Comparison of ENCODE assay signal across 19 mouse cellular contexts in genomic region chr7:74703533-74703932, GRCm38 (mm10).
A peak's percentile ranks its signal among the peaks of the same experiment; 100 is the strongest.
DNase-seq lines count a peak whose midpoint lies in the region; ATAC-seq and TF ChIP-seq lines count a peak whose summit lies in the region.
"Had no signal": no experiment of that assay in that cellular context is flagged by ENCODE, and none has a peak within 500 bp of the region (broad histone marks: within the 10 kb centered on the region; RNA-seq: fewer than 3 reads in every experiment).

No protein-coding gene starts in this region.

- no peak overlapping the region for H3K4me2 ChIP-seq in hindbrain, postnatal 0 days (ENCODE audit: low read depth, low read length)
- H3K4me2 ChIP-seq in hindbrain, embryonic 13.5 days, result no peak overlapping the region
- no peak overlapping the region for H3K4me2 ChIP-seq in lung, postnatal 0 days (replicated peaks; ENCODE audit: low read depth, low read length)
- H3K4me2 ChIP-seq: embryonic facial prominence, embryonic 15.5 days; hindbrain, embryonic 15.5 days; limb, embryonic 15.5 days had no signal

- TF ChIP-seq CTCF in hindbrain, postnatal 0 days (IDR thresholded peaks at IDR 0.05; ENCODE audit: low read depth), result peak; percentile 24; the same call in 1 of the 2 replicates
- TF ChIP-seq CTCF in lung, postnatal 0 days (IDR thresholded peaks at IDR 0.05), result peak; percentile 54

- no peaks in the 10 kb centered on the region for H3K4me1 ChIP-seq in hindbrain, postnatal 0 days (ENCODE audit: insufficient read depth, low read length)
- H3K4me1 ChIP-seq in hindbrain, embryonic 13.5 days (replicated peaks), result peaks cover 3% of the 10 kb centered on the region; the same call in 1 of the 2 replicates
- H3K4me1 ChIP-seq in lung, postnatal 0 days (ENCODE audit: insufficient read depth, low read depth, low read length), result no peaks in the 10 kb centered on the region
- H3K4me1 ChIP-seq: embryonic facial prominence, embryonic 15.5 days; limb, embryonic 15.5 days had no signal

- no peak for ATAC-seq in hindbrain, postnatal 0 days
- no peak for ATAC-seq in hindbrain, embryonic 13.5 days (ENCODE audit: low FRiP score)
- ATAC-seq in lung, postnatal 0 days, result no peak

- no peak for DNase-seq in hindbrain, postnatal 0 days (ENCODE audit: low spot score)
- no peak for DNase-seq in lung, postnatal 0 days (ENCODE audit: low spot score)
- no peak for DNase-seq in lung, postnatal 10 days
- peak; percentile 8 for DNase-seq in R1 (ENCODE audit: low read depth, low spot score)
- DNase-seq in adrenal gland, adult 2 months, result no peak
- DNase-seq in adrenal gland, postnatal 10 days, result no peak
- DNase-seq: B cell, adult 2 months; cerebellum, adult 8-10 months; heart, adult 18-20 months; heart, postnatal 14 days; layer of hippocampus, adult 9-11 months; lung, postnatal 14 days; right cerebral cortex, adult 18-20 months; spleen, adult 18-20 months; thymus, postnatal 25 days had no signal

- no peaks in the 10 kb centered on the region for H3K36me3 ChIP-seq in hindbrain, postnatal 0 days (ENCODE audit: insufficient read depth, low read length)
- no peaks in the 10 kb centered on the region for H3K36me3 ChIP-seq in hindbrain, embryonic 13.5 days
- H3K36me3 ChIP-seq in lung, postnatal 0 days (ENCODE audit: insufficient read depth, low read length), result no peaks in the 10 kb centered on the region
- H3K36me3 ChIP-seq: embryonic facial prominence, embryonic 15.5 days; hindbrain, embryonic 15.5 days; limb, embryonic 15.5 days had no signal

- H3K9ac ChIP-seq in hindbrain, postnatal 0 days (replicated peaks; ENCODE audit: low read length), result no peak overlapping the region
- H3K9ac ChIP-seq in hindbrain, embryonic 13.5 days, result no peak overlapping the region
- H3K9ac ChIP-seq in lung, postnatal 0 days (replicated peaks; ENCODE audit: low read depth), result no peak overlapping the region
- H3K9ac ChIP-seq: embryonic facial prominence, embryonic 15.5 days; hindbrain, embryonic 15.5 days; limb, embryonic 15.5 days had no signal

- H3K27ac ChIP-seq in hindbrain, postnatal 0 days, result no peak overlapping the region
- no peak overlapping the region for H3K27ac ChIP-seq in hindbrain, embryonic 13.5 days
- no peak overlapping the region for H3K27ac ChIP-seq in lung, postnatal 0 days (ENCODE audit: low read length)
- H3K27ac ChIP-seq: embryonic facial prominence, embryonic 15.5 days; hindbrain, embryonic 15.5 days; limb, embryonic 15.5 days had no signal

- WGBS in hindbrain, postnatal 0 days, result 81% methylated on average over 4 of the region's 4 CpGs
- WGBS in hindbrain, embryonic 13.5 days, result 78% methylated on average over 4 of the region's 4 CpGs
- 67% methylated on average over 4 of the region's 4 CpGs for WGBS in lung, postnatal 0 days

- no peaks in the 10 kb centered on the region for H3K9me3 ChIP-seq in hindbrain, postnatal 0 days (ENCODE audit: low read length)
- no peaks in the 10 kb centered on the region for H3K9me3 ChIP-seq in hindbrain, embryonic 13.5 days
- no peaks in the 10 kb centered on the region for H3K9me3 ChIP-seq in lung, postnatal 0 days (ENCODE audit: low read length)
- H3K9me3 ChIP-seq: embryonic facial prominence, embryonic 15.5 days; hindbrain, embryonic 15.5 days; limb, embryonic 15.5 days had no signal

- H3K27me3 ChIP-seq in hindbrain, postnatal 0 days (ENCODE audit: insufficient read depth, low read length), result no peaks in the 10 kb centered on the region
- H3K27me3 ChIP-seq in hindbrain, embryonic 13.5 days, result no peaks in the 10 kb centered on the region
- H3K27me3 ChIP-seq in lung, postnatal 0 days (replicated peaks; ENCODE audit: insufficient read depth, low read length), result no peaks in the 10 kb centered on the region
- H3K27me3 ChIP-seq: embryonic facial prominence, embryonic 15.5 days; hindbrain, embryonic 15.5 days; limb, embryonic 15.5 days had no signal

- no peak for TF ChIP-seq EP300 in lung, postnatal 0 days (IDR thresholded peaks at IDR 0.05)

- no peak overlapping the region for H3K4me3 ChIP-seq in hindbrain, postnatal 0 days (ENCODE audit: low read length)
- H3K4me3 ChIP-seq in hindbrain, embryonic 13.5 days, result no peak overlapping the region
- no peak overlapping the region for H3K4me3 ChIP-seq in lung, postnatal 0 days (ENCODE audit: low read depth, low read length)
- H3K4me3 ChIP-seq: embryonic facial prominence, embryonic 15.5 days; hindbrain, embryonic 15.5 days; limb, embryonic 15.5 days had no signal
